Mouse (Mus musculus) stomach, embryonic 16.5 days (tissue): ENCODE data around the gene Gm4133. TPM values are rescaled to one million over a fixed set of nuclear protein-coding genes. Genes with fewer than 3 reads are reported as not detected.
"Not testable (repeated sequence)": the region's sequence is repeated elsewhere in the genome, so short reads cannot be mapped to it uniquely, and the experiment has no call there.

Source experiments
- ATAC-seq: fragments of 200-750 bp; cut with Nextera tagmentation; 2 replicates; pipeline ENCODE4 v1.8.0; 2017; ENCODE audit warnings: moderate number of reproducible peaks, moderate TSS enrichment; ENCODE audit not compliant: insufficient read depth, low FRiP score
- H3K27ac ChIP-seq: fragments of 300-500 bp; sonication (generic); 2 replicates; pipeline ENCODE4 v1.5.1; 2014; ENCODE audit warnings: low read length
- H3K27me3 ChIP-seq: fragments of 300-500 bp; sonication (generic); 2 replicates; pipeline ENCODE4 v1.6.1; 2014; ENCODE audit warnings: low read length, control low read depth, mixed read lengths; ENCODE audit not compliant: control insufficient read depth, insufficient read depth
- H3K36me3 ChIP-seq: fragments of 300-500 bp; sonication (generic); 2 replicates; pipeline ENCODE4 v1.6.1; 2014; ENCODE audit warnings: low read length; ENCODE audit not compliant: control insufficient read depth, insufficient read depth
- H3K4me1 ChIP-seq: fragments of 300-500 bp; sonication (generic); 2 replicates; pipeline ENCODE4 v1.6.1; 2014; ENCODE audit warnings: low read length, control low read depth, mixed read lengths; ENCODE audit not compliant: control insufficient read depth, insufficient read depth
- H3K4me2 ChIP-seq: fragments of 300-500 bp; sonication (generic); 2 replicates; pipeline ENCODE4 v1.6.1; 2014; ENCODE audit warnings: low read depth, low read length, mixed read lengths
- H3K4me3 ChIP-seq: fragments of 300-500 bp; sonication (generic); replicated peaks from 2 replicates; pipeline ENCODE4 v1.5.1; 2014; ENCODE audit warnings: mild to moderate bottlenecking, low read length
- H3K9ac ChIP-seq: fragments of 300-500 bp; sonication (generic); 2 replicates; pipeline ENCODE4 v1.6.1; 2014; ENCODE audit warnings: low read length
- H3K9me3 ChIP-seq: fragments of 300-500 bp; sonication (generic); replicated peaks from 2 replicates; pipeline ENCODE4 v1.6.1; 2016; ENCODE audit warnings: low read length, control low read depth; ENCODE audit not compliant: control insufficient read depth
- WGBS: fragments of 180-500 bp; shearing (Covaris S2); extraction: QIAGEN DNeasy Blood & Tissue Kit; methylation state at CpG from one replicate; pipeline ENCODE4 v1.1.7; 2014; 5-methylcytosine and 5-hydroxymethylcytosine counted together
- polyA plus RNA-seq: library from polyadenylated mRNA; unstranded; fragments of >200 nt; fragmentation: Nextera tagmentation; extraction: Ambion mirVana; gene quantifications from 2 replicates; pipeline ENCODE4 v1.2.1, GENCODE M21; 2015

Gene Gm4133
- polyA plus RNA-seq = not detected in 2 replicates

DNA sequence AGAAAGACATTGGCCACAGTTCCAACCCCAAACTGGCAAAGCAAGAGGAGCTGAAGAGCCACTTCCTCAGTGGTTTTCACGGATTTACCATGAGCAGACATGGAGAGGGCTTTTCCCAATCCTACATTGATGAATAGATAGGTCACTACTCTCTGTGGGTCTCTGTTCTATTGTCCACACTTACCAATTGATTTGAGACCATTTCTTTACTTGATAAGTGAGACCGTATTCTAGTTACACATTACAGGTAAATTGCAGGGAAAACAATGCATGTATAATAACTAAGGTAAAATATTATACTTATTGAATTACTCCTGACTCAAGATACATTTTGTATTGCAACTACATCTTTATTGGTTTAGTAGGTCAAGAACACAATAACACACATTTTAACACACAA is at the start of gene Gm4133:
TSS of gene Gm4133 (minus strand) at position 101 of the 400 bp plus-strand sequence.
- H3K4me1 ChIP-seq, H3K9me3 ChIP-seq, H3K27ac ChIP-seq, H3K4me3 ChIP-seq, H3K9ac ChIP-seq, H3K4me2 ChIP-seq, ATAC-seq, H3K36me3 ChIP-seq, H3K27me3 ChIP-seq: not testable (repeated sequence)
- no CpG with 5 or more reads among the region's 2 CpGs for WGBS

DNA sequence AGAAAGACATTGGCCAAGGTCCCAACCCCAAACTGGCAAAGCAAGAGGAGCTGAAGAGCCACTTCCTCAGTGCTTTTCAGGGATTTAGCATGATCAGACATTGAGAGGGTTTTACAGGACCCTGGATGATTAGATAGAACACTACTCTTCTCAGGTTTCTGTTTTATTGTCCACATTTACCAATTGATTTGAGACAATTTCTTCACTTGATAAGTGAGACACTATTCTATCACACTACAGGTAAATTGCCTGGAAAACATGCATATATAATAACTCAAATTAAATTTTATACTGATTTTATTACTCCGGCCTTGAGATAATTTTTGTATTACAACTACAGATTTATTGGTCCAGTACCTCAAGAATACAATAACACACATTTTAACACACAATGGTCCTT is 41.4 kb upstream of the Gm4133 start, which contains the start of gene Gm5728:
TSS of gene Gm5728 (minus strand) at position 101 of the 400 bp plus-strand sequence.
- H3K27me3 ChIP-seq, H3K4me1 ChIP-seq, ATAC-seq, H3K36me3 ChIP-seq, H3K9ac ChIP-seq, H3K27ac ChIP-seq, H3K4me2 ChIP-seq, H3K4me3 ChIP-seq, H3K9me3 ChIP-seq: not testable (repeated sequence)
- no CpG with 5 or more reads among the region's 1 CpGs for WGBS

Other genes with a start within 250 kb of the Gm4133 start
- not detected in 2 replicates for gene Vmn1r91, start 234.4 kb downstream of the Gm4133 start, polyA plus RNA-seq
- not detected in 2 replicates for gene Gm16442, start 211.5 kb downstream of the Gm4133 start, polyA plus RNA-seq
- gene Vmn1r93, start 195.0 kb downstream of the Gm4133 start, polyA plus RNA-seq = not detected in 2 replicates
- gene Vmn1r94, start 165.7 kb downstream of the Gm4133 start, polyA plus RNA-seq = not detected in 2 replicates
- not detected in 2 replicates for gene Vmn1r95, start 140.4 kb downstream of the Gm4133 start, polyA plus RNA-seq
- not detected in 2 replicates for gene Gm6164, start 128.5 kb downstream of the Gm4133 start, polyA plus RNA-seq
- gene Gm4498, start 100.2 kb downstream of the Gm4133 start, polyA plus RNA-seq = not detected in 2 replicates
- gene Gm5890, start 71.2 kb downstream of the Gm4133 start, polyA plus RNA-seq = not detected in 2 replicates
- gene Gm5728, start 41.3 kb upstream of the Gm4133 start, polyA plus RNA-seq = not detected in 2 replicates
- not detected in 2 replicates for gene Vmn1r100, start 83.9 kb upstream of the Gm4133 start, polyA plus RNA-seq
- not detected in 2 replicates for gene Vmn1r101, start 108.5 kb upstream of the Gm4133 start, polyA plus RNA-seq
- not detected in 2 replicates for gene Gm10670, start 140.9 kb upstream of the Gm4133 start, polyA plus RNA-seq
- gene Vmn1r103, start 176.5 kb upstream of the Gm4133 start, polyA plus RNA-seq = not detected in 2 replicates
- not detected in 2 replicates for gene Vmn1r104, start 199.8 kb upstream of the Gm4133 start, polyA plus RNA-seq
- gene Gm5726, start 211.7 kb upstream of the Gm4133 start, polyA plus RNA-seq = not detected in 2 replicates
- not detected in 2 replicates for gene Gm4141, start 242.2 kb upstream of the Gm4133 start, polyA plus RNA-seq